Mouse (Mus musculus) forebrain, embryonic 11.5 days (tissue): ENCODE measurements around the gene Ttc16. TPM values are rescaled to one million over a fixed set of nuclear protein-coding genes. Genes with fewer than 3 reads are reported as not detected.
A peak's percentile ranks its signal among the peaks of the same experiment; 100 is the strongest.

Experiments used
- ATAC-seq: fragments of 200-750 bp; cut with Nextera tagmentation; replicated peaks from 2 replicates; pipeline ENCODE4 v1.8.0; 2017; ENCODE audit warnings: moderate TSS enrichment; ENCODE audit not compliant: low FRiP score
- DNase-seq: peaks from one replicate; pipeline ENCODE4 v3.0.0-alpha.2; 2017; ENCODE audit warnings: low spot score
- H3K27ac ChIP-seq: fragments of 300-500 bp; sonication (generic); 2 replicates; pipeline ENCODE4 v1.5.1; 2014; ENCODE audit warnings: low read depth, low read length
- H3K27me3 ChIP-seq: fragments of 300-500 bp; sonication (generic); 2 replicates; pipeline ENCODE4 v1.6.1; 2014; ENCODE audit warnings: mild to moderate bottlenecking, low read length, mixed read lengths; ENCODE audit not compliant: control insufficient read depth, insufficient read depth
- H3K36me3 ChIP-seq: fragments of 300-500 bp; sonication (generic); 2 replicates; pipeline ENCODE4 v1.6.1; 2014; ENCODE audit warnings: mild to moderate bottlenecking, low read length, moderate library complexity, mixed read lengths; ENCODE audit not compliant: control insufficient read depth, insufficient read depth
- H3K4me1 ChIP-seq: fragments of 300-500 bp; sonication (generic); replicated peaks from 2 replicates; pipeline ENCODE4 v1.6.1; 2014; ENCODE audit warnings: low read length, mixed read lengths; ENCODE audit not compliant: control insufficient read depth, insufficient read depth
- H3K4me2 ChIP-seq: fragments of 300-500 bp; sonication (generic); 2 replicates; pipeline ENCODE4 v1.6.1; 2014; ENCODE audit warnings: low read depth, mild to moderate bottlenecking, low read length, moderate library complexity, mixed read lengths; ENCODE audit not compliant: severe bottlenecking
- H3K4me3 ChIP-seq: fragments of 300-500 bp; sonication (generic); 2 replicates; pipeline ENCODE4 v1.5.1; 2014; ENCODE audit warnings: low read depth, low read length
- H3K9ac ChIP-seq: fragments of 300-500 bp; sonication (generic); 2 replicates; pipeline ENCODE4 v1.6.1; 2014; ENCODE audit warnings: low read length
- H3K9me3 ChIP-seq: fragments of 300-500 bp; sonication (generic); 2 replicates; pipeline ENCODE4 v1.6.1; 2016; ENCODE audit warnings: low read length, mixed read lengths; ENCODE audit not compliant: control insufficient read depth
- WGBS: fragments of 180-500 bp; shearing (Covaris S2); extraction: QIAGEN DNeasy Blood & Tissue Kit; methylation state at CpG from one replicate; pipeline ENCODE4 v1.1.7; 2014; 5-methylcytosine and 5-hydroxymethylcytosine counted together
- polyA plus RNA-seq: library from polyadenylated mRNA; unstranded; fragments of >200 nt; fragmentation: Nextera tagmentation; extraction: Ambion mirVana; gene quantifications from 2 replicates; pipeline ENCODE4 v1.2.1, GENCODE M21; 2014

The Ttc16 gene
- polyA plus RNA-seq, 1 experiment from 2014 or later = 0.80 TPM

- Histone ChIP-seq H3K27ac (no peak overlapping the region), H3K36me3 (no peaks in the 10 kb centered on the region; the same call in 1 of the 2 replicates), H3K9me3 (no peaks in the 10 kb centered on the region), H3K4me3 (no peak overlapping the region), H3K27me3 (no peaks in the 10 kb centered on the region), H3K4me2 (no peak overlapping the region), H3K9ac (no peak overlapping the region), H3K4me1 (0 out of 2 replicates have a peak, but pooled peaks cover 2% of the 10 kb centered on the region)
- DNase-seq (no peak), ATAC-seq (no peak)
- 90% methylated on average over 2 of the region's 2 CpGs for WGBS
Measured at GRCm38 (mm10) chr2:32759001-32759400, 16.4 kb downstream of the Ttc16 start.

GRCm38 (mm10) chr2:32758503-32758902, 16.9 kb downstream of the Ttc16 start:
- Histone ChIP-seq H3K9ac (no peak overlapping the region), H3K9me3 (no peaks in the 10 kb centered on the region), H3K27me3 (no peaks in the 10 kb centered on the region), H3K27ac (no peak overlapping the region), H3K4me1 (0 out of 2 replicates have a peak, but pooled peaks cover 2% of the 10 kb centered on the region), H3K4me3 (no peak overlapping the region), H3K4me2 (no peak overlapping the region), H3K36me3 (no peaks in the 10 kb centered on the region; the same call in 1 of the 2 replicates)
- no peak for ATAC-seq
- no peak for DNase-seq
- 86% methylated on average over 8 of the region's 8 CpGs for WGBS

- Histone ChIP-seq H3K4me1 (0 out of 2 replicates have a peak, but pooled peaks cover 2% of the 10 kb centered on the region), H3K9ac (peak within 1 kb of the TSS; percentile 88), H3K9me3 (no peaks in the 10 kb centered on the region), H3K4me2 (peak within 1 kb of the TSS; percentile 58), H3K36me3 (no peaks in the 10 kb centered on the region; the same call in 1 of the 2 replicates), H3K27ac (peak within 1 kb of the TSS; percentile 74), H3K4me3 (peak within 1 kb of the TSS; percentile 70), H3K27me3 (no peaks in the 10 kb centered on the region)
- DNase-seq = peak; percentile 98
- peak; percentile 90 for ATAC-seq
- WGBS = under 1% methylated on average over 66 of the region's 66 CpGs
Measured at GRCm38 (mm10) chr2:32757056-32757845, 18.2 kb downstream of the Ttc16 start, which contains the start of gene Tor2a. Tor2a (plus strand) TSS chr2:32757234.

- Histone ChIP-seq H3K4me1 (0 out of 2 replicates have a peak, but pooled peaks cover 2% of the 10 kb centered on the region), H3K27me3 (no peaks in the 10 kb centered on the region), H3K9me3 (no peaks in the 10 kb centered on the region), H3K9ac (no peak overlapping the region), H3K4me3 (no peak overlapping the region), H3K36me3 (no peaks in the 10 kb centered on the region; the same call in 1 of the 2 replicates), H3K4me2 (peak overlapping the region; percentile 35; the same call in 1 of the 2 replicates), H3K27ac (no peak overlapping the region)
- 38% methylated on average over 6 of the region's 6 CpGs for WGBS
- ATAC-seq (peak; percentile 28; the same call in 1 of the 2 replicates), DNase-seq (no peak)
Measured at GRCm38 (mm10) chr2:32756674-32757055, 18.8 kb downstream of the Ttc16 start.

GRCm38 (mm10) chr2:32752181-32752580, 23.3 kb downstream of the Ttc16 start:
- no peaks in the 10 kb centered on the region; the same call in 1 of the 2 replicates for H3K36me3 ChIP-seq
- WGBS = 64% methylated on average over 10 of the region's 10 CpGs
- H3K9me3 ChIP-seq = no peaks in the 10 kb centered on the region
- H3K27me3 ChIP-seq = no peaks in the 10 kb centered on the region
- ATAC-seq (no peak), DNase-seq (no peak)
- no peak overlapping the region for H3K4me2 ChIP-seq
- 0 out of 2 replicates have a peak, but pooled peaks cover 5% of the 10 kb centered on the region for H3K4me1 ChIP-seq
- H3K9ac ChIP-seq = no peak overlapping the region
- H3K27ac ChIP-seq = no peak overlapping the region
- H3K4me3 ChIP-seq = no peak overlapping the region

GRCm38 (mm10) chr2:32751665-32752033, 23.8 kb downstream of the Ttc16 start:
- WGBS = 20% methylated on average over 10 of the region's 10 CpGs
- peak overlapping the region; percentile 23 for H3K4me3 ChIP-seq
- H3K4me1 ChIP-seq = 0 out of 2 replicates have a peak, but pooled peaks cover 4% of the 10 kb centered on the region
- H3K36me3 ChIP-seq = no peaks in the 10 kb centered on the region; the same call in 1 of the 2 replicates
- peak overlapping the region; percentile 23; the same call in 1 of the 2 replicates for H3K9ac ChIP-seq
- H3K27me3 ChIP-seq = no peaks in the 10 kb centered on the region
- no peaks in the 10 kb centered on the region for H3K9me3 ChIP-seq
- peak overlapping the region; percentile 45 for H3K4me2 ChIP-seq
- ATAC-seq = no peak
- DNase-seq = no peak
- H3K27ac ChIP-seq = peak overlapping the region; percentile 28; the same call in 1 of the 2 replicates

GRCm38 (mm10) chr2:32750887-32751664, 24.4 kb downstream of the Ttc16 start:
- Histone ChIP-seq H3K27me3 (no peaks in the 10 kb centered on the region), H3K36me3 (no peaks in the 10 kb centered on the region; the same call in 1 of the 2 replicates), H3K9me3 (no peaks in the 10 kb centered on the region), H3K9ac (peak overlapping the region; percentile 23; the same call in 1 of the 2 replicates), H3K4me2 (peak overlapping the region; percentile 45), H3K4me1 (0 out of 2 replicates have a peak, but pooled peaks cover 4% of the 10 kb centered on the region), H3K27ac (peak overlapping the region; percentile 28; the same call in 1 of the 2 replicates), H3K4me3 (peak overlapping the region; percentile 23)
- 5% methylated on average over 31 of the region's 31 CpGs for WGBS
- ATAC-seq = peak; percentile 84
- peak; percentile 84 for DNase-seq

- Histone ChIP-seq H3K36me3 (no peaks in the 10 kb centered on the region; the same call in 1 of the 2 replicates), H3K27ac (no peak overlapping the region), H3K4me2 (peak overlapping the region; percentile 45; the same call in 1 of the 2 replicates), H3K4me1 (0 out of 2 replicates have a peak, but pooled peaks cover 4% of the 10 kb centered on the region), H3K9me3 (no peaks in the 10 kb centered on the region), H3K27me3 (no peaks in the 10 kb centered on the region), H3K9ac (no peak overlapping the region), H3K4me3 (no peak overlapping the region)
- DNase-seq (no peak), ATAC-seq (no peak)
- WGBS = 72% methylated on average over 7 of the region's 7 CpGs
Measured at GRCm38 (mm10) chr2:32750199-32750598, 25.2 kb downstream of the Ttc16 start.
